8 mouse cellular contexts compared by ENCODE assay signal in genomic region chr13:60225736-60226135, GRCm38 (mm10). TPM values are rescaled to one million over a fixed set of nuclear protein-coding genes. Genes with fewer than 3 reads are reported as not detected.
DNase-seq lines count a peak whose midpoint lies in the region; ATAC-seq and TF ChIP-seq lines count a peak whose summit lies in the region.

No protein-coding gene starts in this region.

- peak; percentile 36 for DNase-seq in forebrain, embryonic 14.5 days (ENCODE audit: low spot score)
- no peak for DNase-seq in forebrain, embryonic 10.5 days (ENCODE audit: extremely low spot score, low spot score)
- peak; percentile 51 for DNase-seq in MN1 (ENCODE audit: low spot score)
- DNase-seq in kidney, postnatal 4 days = peak; percentile 56 to 74
- no peak for DNase-seq in cerebellum, adult 2 months
- no peak for DNase-seq in T-cell, adult 2 months (ENCODE audit: low spot score)
- DNase-seq in cerebellum, adult 9-11 months = no peak

- no peak overlapping the region for H3K27ac ChIP-seq in forebrain, embryonic 14.5 days (ENCODE audit: low read depth, low read length)
- H3K27ac ChIP-seq in forebrain, embryonic 10.5 days = no peak overlapping the region
- peak overlapping the region; percentile 46 for H3K27ac ChIP-seq in heart, embryonic 11.5 days (ENCODE audit: low read depth, low read length)
- no peak overlapping the region for H3K27ac ChIP-seq in cerebellum, adult 2 months (ENCODE audit: insufficient read depth, low read length)

- 87% methylated on average over 1 of the region's 1 CpGs for WGBS in forebrain, embryonic 14.5 days
- 97% methylated on average over 1 of the region's 1 CpGs for WGBS in forebrain, embryonic 10.5 days
- WGBS in heart, embryonic 11.5 days (ENCODE audit: insufficient replicate concordance) = 33% methylated on average over 1 of the region's 1 CpGs
- WGBS in cerebellum, adult 2 months = 65% methylated on average over 1 of the region's 1 CpGs

- no peaks in the 10 kb centered on the region for H3K36me3 ChIP-seq in forebrain, embryonic 14.5 days (ENCODE audit: control insufficient read depth, insufficient read depth, low read length)
- no peaks in the 10 kb centered on the region for H3K36me3 ChIP-seq in forebrain, embryonic 10.5 days (replicated peaks)
- H3K36me3 ChIP-seq in heart, embryonic 11.5 days (ENCODE audit: control insufficient read depth, insufficient read depth, low read length) = no peaks in the 10 kb centered on the region

- H3K9me3 ChIP-seq in forebrain, embryonic 14.5 days (replicated peaks; ENCODE audit: control insufficient read depth, low read length) = no peaks in the 10 kb centered on the region
- peaks cover 7% of the 10 kb centered on the region; the same call in 1 of the 2 replicates for H3K9me3 ChIP-seq in forebrain, embryonic 10.5 days
- no peaks in the 10 kb centered on the region for H3K9me3 ChIP-seq in heart, embryonic 11.5 days (replicated peaks; ENCODE audit: control insufficient read depth, low read length)

- 0 out of 2 replicates have a peak, but pooled peaks cover 3% of the 10 kb centered on the region for H3K4me1 ChIP-seq in forebrain, embryonic 14.5 days (ENCODE audit: control insufficient read depth, insufficient read depth, low read length)
- H3K4me1 ChIP-seq in forebrain, embryonic 10.5 days = peaks cover 18% of the 10 kb centered on the region
- peaks cover 14% of the 10 kb centered on the region for H3K4me1 ChIP-seq in heart, embryonic 11.5 days (ENCODE audit: control insufficient read depth, insufficient read depth, low read length)
- H3K4me1 ChIP-seq in cerebellum, adult 2 months (ENCODE audit: control insufficient read depth, insufficient read depth, low read length) = no peaks in the 10 kb centered on the region

- no peak overlapping the region for H3K9ac ChIP-seq in forebrain, embryonic 14.5 days (ENCODE audit: low read length)
- no peak overlapping the region for H3K9ac ChIP-seq in heart, embryonic 11.5 days (ENCODE audit: low read depth, low read length)

- no peak overlapping the region for H3K4me2 ChIP-seq in forebrain, embryonic 14.5 days (ENCODE audit: low read length)
- H3K4me2 ChIP-seq in heart, embryonic 11.5 days = no peak overlapping the region; the same call in 1 of the 2 replicates

- no peak for ATAC-seq in forebrain, embryonic 14.5 days
- 0 out of 2 replicates have a peak, but pooled peaks have one; percentile 26 for ATAC-seq in heart, embryonic 11.5 days (replicated peaks; ENCODE audit: insufficient number of reproducible peaks, low FRiP score, low TSS enrichment)

- no peak overlapping the region for H3K4me3 ChIP-seq in forebrain, embryonic 14.5 days (ENCODE audit: low read depth, low read length)
- H3K4me3 ChIP-seq in forebrain, embryonic 10.5 days = no peak overlapping the region
- H3K4me3 ChIP-seq in heart, embryonic 11.5 days (ENCODE audit: low read depth, low read length) = no peak overlapping the region
- no peak overlapping the region for H3K4me3 ChIP-seq in cerebellum, adult 2 months (replicated peaks; ENCODE audit: insufficient read depth, low read depth, low read length)

- H3K27me3 ChIP-seq in forebrain, embryonic 14.5 days (replicated peaks; ENCODE audit: control insufficient read depth, insufficient read depth, low read length) = no peaks in the 10 kb centered on the region
- H3K27me3 ChIP-seq in forebrain, embryonic 10.5 days (ENCODE audit: poor library complexity, severe bottlenecking) = no peaks in the 10 kb centered on the region
- no peaks in the 10 kb centered on the region for H3K27me3 ChIP-seq in heart, embryonic 11.5 days (ENCODE audit: control insufficient read depth, insufficient read depth, low read length)
- no peaks in the 10 kb centered on the region for H3K27me3 ChIP-seq in cerebellum, adult 2 months (ENCODE audit: control insufficient read depth, insufficient read depth, low read length)

- no peak for TF ChIP-seq CTCF in cerebellum, adult 2 months (IDR thresholded peaks at IDR 0.05; ENCODE audit: borderline replicate concordance, insufficient read depth, low read depth, low read length)

- no peak for TF ChIP-seq POLR2A in cerebellum, adult 2 months (IDR thresholded peaks at IDR 0.05; ENCODE audit: borderline replicate concordance, insufficient read depth, low read length)

RNA-seq across cellular contexts. Expression of gene Gas1, which starts 48.6 kb away (rescaled TPM):
- 30.5 and 40.6 TPM in 2 replicates for polyA plus RNA-seq in forebrain, embryonic 14.5 days (2014; fragmentation: Nextera tagmentation; extraction: Ambion mirVana)
- polyA plus RNA-seq in forebrain, embryonic 10.5 days (2016; fragmentation: Nextera tagmentation; extraction: Ambion mirVana) = 72.6 and 72.7 TPM in 2 replicates
- 36.2 and 38.2 TPM in 2 replicates for polyA plus RNA-seq in heart, embryonic 11.5 days (2014; fragmentation: Nextera tagmentation; extraction: Ambion mirVana)
- polyA plus RNA-seq in cerebellum, adult 2 months (2012; rRNA removed) = 13.1 and 17.6 TPM in 2 replicates

Comparison
In these comparisons a context has a peak if more than half of its experiments do, and no peak if none do; other contexts are left out.
1. DNase-seq: peak in forebrain, embryonic 14.5 days (single experiment), MN1 (single experiment) and kidney, postnatal 4 days (2 of 2); none in forebrain, embryonic 10.5 days (single experiment), cerebellum, adult 2 months (0 of 2), T-cell, adult 2 months (single experiment) and cerebellum, adult 9-11 months (single experiment).